Mouse (Mus musculus) left cerebral cortex, postnatal 14 days (tissue): ENCODE data around the gene Tefm. TPM values are rescaled to one million over a fixed set of nuclear protein-coding genes. Genes with fewer than 3 reads are reported as not detected.
"Not testable (repeated sequence)": the region's sequence is repeated elsewhere in the genome, so short reads cannot be mapped to it uniquely, and the experiment has no call there.

ENCODE experiments used
- DNase-seq, 2 experiments: peaks; one replicate each; pipeline ENCODE4 v3.0.0; 2021 to 2022; ENCODE audit warnings: low spot score in 2 of 2, mixed read lengths in 1 of 2
- intact Hi-C: fragments of 180-260 bp; cut with DNase I; formaldehyde crosslinking; loops from one replicate; pipeline ENCODE4 v1.15.1; 2025
- long read RNA-seq, 2 experiments: library from polyadenylated mRNA; stranded (forward); transcript quantifications; one replicate each; pipeline ENCODE4 v2.0.0; 2021
- total RNA-seq, 2 experiments: library from RNA; stranded (reverse); gene quantifications; 2 replicates each; pipeline ENCODE4 v1.2.3; 2021

The Tefm gene
- total RNA-seq = 10 to 100 TPM in 1 of 2 experiments, 1 to 10 TPM in 1; 8.8 to 11.1 TPM
- long read RNA-seq, experiment 1, partial matches to known transcripts = 0 of 10 reads
- long read RNA-seq, experiment 1, other reads (novel, unspliced or antisense) = 7 of 10 reads
- long read RNA-seq, experiment 2, transcript Tefm-201 (4 exons, 1,309 nt) = major isoform, 5 of 7 reads
- long read RNA-seq, experiment 2, partial matches to known transcripts = 2 of 7 reads
- long read RNA-seq, experiment 2, other reads (novel, unspliced or antisense) = 0 of 7 reads

GRCm38 (mm10) chr11:80141825-80142521 lies at the start of gene Tefm:
Gene Tefm (minus strand): TSS chr11:80142175.
- intact Hi-C loops = no loop called here
- DNase-seq = peak; percentile 75 to 85

GRCm38 (mm10) chr11:80190280-80190679 lies 48.3 kb upstream of the Tefm start:
- intact Hi-C loops = no loop called here
- DNase-seq = no peak

- intact Hi-C loops, DNase-seq: not testable (repeated sequence)
These were observed 43.5 kb upstream of the Tefm start for GRCm38 (mm10) chr11:80185441-80185976.

GRCm38 (mm10) chr11:80184531-80185071 lies 42.6 kb upstream of the Tefm start:
- no peak for DNase-seq
- intact Hi-C loops = no loop called here

- DNase-seq = peak; percentile 79 to 80
These were observed 41.8 kb upstream of the Tefm start, which contains the start of gene Rnf135 for GRCm38 (mm10) chr11:80183705-80184255. Gene Rnf135 (plus strand): TSS chr11:80183851.

GRCm38 (mm10) chr11:80183054-80183704 lies 41.2 kb upstream of the Tefm start:
- DNase-seq, intact Hi-C loops: not testable (repeated sequence)

More at GRCm38 (mm10) chr11:80183705-80184255, 41.8 kb upstream of the Tefm start, which contains the start of gene Rnf135:
- intact Hi-C loops = no loop called here

GRCm38 (mm10) chr11:80181021-80181749 lies 39.2 kb upstream of the Tefm start:
- intact Hi-C loops = no loop called here

GRCm38 (mm10) chr11:80178316-80178715 lies 36.3 kb upstream of the Tefm start:
- DNase-seq = no peak
- intact Hi-C loops = no loop called here

More at GRCm38 (mm10) chr11:80181021-80181749, 39.2 kb upstream of the Tefm start:
- no peak for DNase-seq

- DNase-seq = peak in 1 of 2 experiments; percentile 25
- intact Hi-C loops = no loop called here
These were observed 35.2 kb upstream of the Tefm start for GRCm38 (mm10) chr11:80176911-80177895.

- intact Hi-C loops = no loop called here
- no peak for DNase-seq
These were observed 32.1 kb upstream of the Tefm start for GRCm38 (mm10) chr11:80173963-80174670.

GRCm38 (mm10) chr11:80171884-80172283 lies 29.9 kb upstream of the Tefm start:
- DNase-seq = no peak
- intact Hi-C loops = no loop called here

GRCm38 (mm10) chr11:80170351-80170750 lies 28.4 kb upstream of the Tefm start:
- intact Hi-C loops = no loop called here
- DNase-seq = no peak

GRCm38 (mm10) chr11:80169629-80170028 lies 27.7 kb upstream of the Tefm start:
- intact Hi-C loops = no loop called here
- no peak for DNase-seq

GRCm38 (mm10) chr11:80168611-80169249 lies 26.8 kb upstream of the Tefm start:
- DNase-seq = peak in 1 of 2 experiments; percentile 26
- intact Hi-C loops = no loop called here

GRCm38 (mm10) chr11:80168121-80168520 lies 26.1 kb upstream of the Tefm start:
- no peak for DNase-seq
- intact Hi-C loops = no loop called here

- intact Hi-C loops = no loop called here
- DNase-seq = no peak
These were observed 22.2 kb upstream of the Tefm start for GRCm38 (mm10) chr11:80164224-80164623.
